Mouse (Mus musculus) urinary bladder, postnatal 10 days (tissue): Measurements from ENCODE around the gene Aqp5.

Experiments
- DNase-seq: peaks from one replicate; pipeline ENCODE4 v3.0.0; 2022; ENCODE audit warnings: low spot score

Gene Aqp5

GRCm38 (mm10) chr15:99637405-99638123 lies 47.0 kb downstream of the Aqp5 start:
- no peak for DNase-seq

GRCm38 (mm10) chr15:99638124-99638485 lies 47.5 kb downstream of the Aqp5 start:
- no peak for DNase-seq

DNA sequence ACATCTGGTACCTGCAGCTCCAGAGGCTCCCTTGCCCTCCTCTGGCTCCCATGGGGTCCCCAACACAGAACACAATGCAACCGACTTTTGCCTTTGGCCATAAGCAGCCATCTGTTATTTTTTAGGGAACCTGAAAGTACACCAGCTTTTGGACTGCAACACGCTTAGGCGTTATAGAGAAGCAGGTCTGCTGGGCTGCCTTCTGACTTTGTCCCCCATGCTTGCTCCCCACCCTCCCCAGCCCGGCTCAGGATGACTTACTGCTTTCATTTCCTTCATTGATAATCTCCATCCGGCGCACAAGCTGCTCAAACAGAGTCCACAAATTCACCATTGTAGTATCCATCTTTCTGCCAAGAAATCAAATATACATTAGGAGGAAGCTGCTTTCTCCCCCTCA lies 52.0 kb downstream of the Aqp5 start:
- DNase-seq, result no peak

GRCm38 (mm10) chr15:99643832-99644231 lies 53.2 kb downstream of the Aqp5 start:
- DNase-seq, result no peak
